Mouse (Mus musculus): ENCODE data around the gene Large2.
"Not testable (repeated sequence)": the region's sequence is repeated elsewhere in the genome, so short reads cannot be mapped to it uniquely, and the experiment has no call there.

Large2 gene

DNA sequence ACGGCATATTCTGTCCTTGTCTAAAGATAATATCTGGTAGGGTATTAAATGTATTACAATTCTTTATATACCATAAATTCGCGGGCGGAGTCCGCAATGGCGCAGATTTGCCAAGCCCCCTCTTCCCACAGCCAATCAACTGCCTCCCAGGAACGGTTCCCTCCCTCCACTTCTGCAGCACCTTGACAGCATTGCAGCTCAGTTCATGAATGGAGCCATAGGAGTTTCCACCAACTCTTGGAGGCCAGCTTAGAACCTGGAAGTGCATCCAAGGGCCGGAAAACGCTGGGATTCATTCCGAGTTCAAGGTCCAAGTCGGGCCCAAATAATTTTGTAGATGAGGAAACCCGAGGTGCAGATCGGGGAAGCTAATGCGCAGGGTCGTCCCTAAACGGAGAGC, at the start of gene Large2, which contains the start of gene Pex16:
TSS of gene Large2 (minus strand) at position 356 of the 400 bp plus-strand sequence.
TSS of gene Pex16 (plus strand) at position 163 of the 400 bp plus-strand sequence.
- DNase-seq = peak; percentile 96

DNA sequence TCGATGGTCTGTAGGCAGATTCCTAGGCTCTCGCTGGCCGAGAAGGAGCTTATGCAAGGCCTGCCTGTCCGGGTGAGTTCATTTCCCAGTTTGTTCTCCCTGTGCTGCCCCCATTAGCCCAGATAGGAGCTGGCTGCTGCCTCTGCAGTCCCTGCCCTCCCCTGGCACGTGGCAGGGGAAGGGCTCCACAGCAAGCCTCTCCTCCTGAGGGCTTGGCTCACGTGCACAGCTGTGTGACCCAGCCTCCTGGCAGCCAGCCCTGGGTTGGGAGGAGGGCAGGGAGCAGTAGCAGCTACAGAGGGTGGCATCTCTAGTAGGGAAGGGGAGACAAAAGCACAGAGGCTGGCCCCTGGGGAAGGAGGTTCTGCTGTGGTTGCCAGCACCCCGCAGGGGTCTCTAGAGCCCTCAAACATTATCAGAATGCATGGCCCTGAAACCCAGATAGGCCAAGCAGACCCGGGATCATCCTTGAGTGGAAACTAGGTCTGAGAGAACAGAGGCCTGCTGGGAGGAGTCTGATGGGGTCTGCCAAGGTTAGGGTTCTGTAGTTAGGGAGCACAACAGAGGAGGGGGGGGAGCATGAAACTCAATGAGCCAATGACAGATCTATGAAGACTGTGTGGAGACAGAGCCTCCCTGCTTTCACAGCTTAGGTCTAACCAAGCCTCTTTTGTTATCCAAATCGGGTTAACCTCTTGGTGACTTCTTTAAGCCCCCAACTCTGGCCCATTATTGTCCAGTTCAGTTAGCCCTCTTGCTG, 49.2 kb upstream of the Large2 start:
- DNase-seq = peak; percentile 100

DNA sequence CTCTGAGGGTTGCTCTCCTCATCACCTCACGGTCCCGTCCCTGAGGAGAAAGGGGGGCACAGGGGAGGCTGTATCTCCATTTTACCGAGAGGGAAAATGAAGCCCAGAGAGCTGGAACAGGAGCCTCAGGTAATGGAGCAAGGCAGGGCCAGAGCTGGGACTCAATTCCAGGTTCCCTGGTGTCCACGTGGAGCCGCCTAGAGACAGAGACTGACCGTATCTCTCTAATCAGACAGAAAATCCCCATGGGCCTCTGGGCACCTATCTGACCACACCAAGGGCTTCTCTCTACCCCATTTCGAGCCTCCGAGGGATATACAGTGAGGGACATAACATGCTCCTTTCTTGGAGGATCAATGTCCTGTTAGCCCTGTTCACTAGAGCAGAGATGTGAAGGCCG, 48.5 kb upstream of the Large2 start:
- peak; percentile 93 for DNase-seq

DNA sequence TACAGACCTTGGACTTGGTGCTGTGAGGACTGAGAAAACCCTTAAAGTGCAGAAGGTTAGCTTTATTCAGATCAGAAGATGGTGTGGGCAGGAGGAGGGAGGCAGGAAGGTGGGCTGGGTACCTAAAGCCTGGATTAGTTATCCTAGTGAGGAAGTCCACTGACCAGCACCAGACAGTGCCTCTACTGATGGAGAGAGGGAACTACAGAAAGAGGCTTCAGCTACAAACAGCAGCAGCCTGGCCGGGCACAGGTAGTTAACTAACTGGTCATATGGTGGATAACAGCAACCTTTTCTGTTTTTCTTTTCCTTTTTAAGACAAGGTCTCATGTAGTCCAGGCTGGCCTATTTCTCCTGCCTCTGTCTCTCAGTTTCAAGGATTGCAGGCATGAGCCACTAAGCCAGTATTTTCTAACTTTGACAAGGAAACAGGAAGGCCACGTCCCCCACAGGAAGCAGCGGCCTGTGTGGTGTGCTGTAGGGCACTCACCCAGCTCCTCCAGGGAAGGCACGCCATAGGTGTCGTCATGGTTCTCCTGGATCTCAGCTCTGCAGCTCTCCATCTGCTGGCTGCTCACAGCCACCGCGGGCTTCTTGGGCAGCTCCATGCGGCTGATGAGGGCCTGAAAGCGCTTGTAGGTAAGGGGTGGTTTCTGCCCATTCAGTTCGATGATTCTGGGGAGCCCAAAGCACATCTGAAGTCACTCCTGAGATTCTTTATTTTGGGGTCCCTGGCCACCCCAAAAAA, 47.9 kb upstream of the Large2 start:
- peak; percentile 93 for DNase-seq

DNA sequence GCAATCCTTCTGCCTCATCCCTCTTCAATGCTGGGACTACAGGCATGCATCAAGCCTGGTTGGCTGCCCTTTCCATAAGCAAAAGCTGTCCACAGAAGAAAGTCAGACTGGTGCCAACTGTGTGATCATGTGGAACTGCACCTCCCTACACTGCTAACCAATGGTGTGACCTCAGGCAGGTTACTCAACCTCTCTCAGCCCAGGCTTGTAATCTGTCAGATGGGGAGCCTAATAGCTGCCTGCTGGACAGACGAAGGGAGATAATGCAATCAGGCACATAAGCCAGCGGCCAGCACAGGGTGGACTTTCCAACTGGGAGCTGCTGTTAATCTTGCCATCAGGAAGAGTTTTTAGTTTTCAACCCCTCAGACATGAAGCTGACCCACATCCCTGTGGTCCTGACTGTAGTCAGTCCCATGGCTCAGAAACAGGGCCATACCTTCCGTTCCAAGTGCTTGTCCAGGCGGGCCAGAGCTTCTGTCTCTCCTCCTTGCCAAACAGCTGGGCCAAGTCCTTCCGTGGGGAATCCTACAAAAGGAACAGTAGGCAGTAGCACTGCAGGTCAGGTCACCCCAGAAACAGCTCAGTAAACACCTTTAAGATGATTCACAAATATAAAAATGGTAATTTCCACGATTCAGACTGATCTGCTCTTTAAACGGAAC, 47.2 kb upstream of the Large2 start:
- peak; percentile 94 for DNase-seq

DNA sequence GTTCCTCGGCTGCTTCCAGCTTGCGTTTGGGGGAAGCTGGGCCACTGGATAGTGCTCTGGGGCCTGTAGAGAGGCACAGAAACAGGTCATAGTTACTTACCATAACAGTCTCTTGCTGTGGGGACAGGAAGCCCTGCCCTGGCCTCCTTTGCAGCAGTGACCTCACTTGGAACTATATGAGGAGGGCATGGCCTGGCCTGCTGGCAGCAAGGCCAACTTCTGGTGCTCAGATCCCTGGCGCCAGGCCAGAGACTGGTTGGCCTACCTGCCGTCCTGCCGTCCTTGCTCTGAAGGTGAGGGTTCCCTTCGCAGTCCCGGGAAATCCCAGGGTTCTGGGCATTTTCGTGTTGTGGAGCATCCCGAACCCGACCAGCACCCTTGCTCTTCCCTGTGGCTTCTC, 37.0 kb upstream of the Large2 start:
- DNase-seq = no peak

DNA sequence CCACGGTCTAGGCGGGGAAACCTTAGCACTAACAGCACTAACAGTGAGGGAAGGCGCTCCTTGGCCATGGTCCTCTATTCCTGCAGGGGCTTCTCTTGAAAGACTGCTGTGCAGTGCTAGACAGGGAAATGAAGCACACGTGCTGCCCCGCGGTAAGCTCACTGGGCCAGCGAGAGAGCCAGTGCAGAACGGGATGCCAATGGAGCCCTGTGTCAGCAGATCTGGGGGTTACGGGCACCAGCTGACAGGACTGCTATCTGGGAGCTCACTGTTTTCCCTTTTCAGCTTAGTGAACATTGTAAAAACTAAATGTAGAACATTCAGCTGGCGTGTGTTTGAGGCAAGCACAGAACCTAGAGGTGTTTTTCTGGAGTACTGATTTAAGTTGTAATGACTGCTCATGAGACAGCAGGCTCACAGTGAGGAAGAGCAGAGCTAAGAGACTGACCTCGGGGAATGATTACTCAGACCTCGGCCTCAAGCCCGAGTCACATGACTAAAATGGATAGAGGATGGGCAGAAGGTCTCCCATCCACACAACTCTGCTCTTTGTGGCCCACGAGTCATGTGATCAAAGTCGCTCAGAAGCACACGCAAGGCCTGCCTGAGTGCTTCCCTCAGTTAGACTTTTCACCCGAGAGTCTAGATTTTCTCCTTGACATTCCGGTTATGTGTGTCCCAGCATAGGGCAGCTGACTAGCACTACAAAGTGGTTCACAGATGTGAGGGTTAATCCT, 33.8 kb upstream of the Large2 start:
- no peak for DNase-seq

DNA sequence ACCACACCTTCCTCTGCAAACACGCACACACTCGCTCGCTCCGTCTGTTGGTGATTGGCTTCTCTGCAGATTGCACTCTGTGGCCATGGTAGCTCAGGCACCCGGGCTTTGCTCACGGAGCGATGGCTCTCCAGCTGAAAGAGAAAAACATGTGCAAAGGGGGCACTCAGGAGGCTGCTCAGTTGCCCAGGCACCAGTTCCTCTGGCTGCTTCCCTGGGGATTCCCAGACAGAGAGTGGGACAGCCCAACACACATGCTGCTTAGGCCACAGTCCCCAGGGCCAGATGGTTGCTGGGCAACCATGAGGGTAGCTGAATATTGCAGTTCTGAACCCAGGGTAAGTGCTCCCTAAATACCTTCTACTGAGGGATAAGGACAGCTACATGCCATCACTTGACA, 31.0 kb upstream of the Large2 start:
- no peak for DNase-seq

DNA sequence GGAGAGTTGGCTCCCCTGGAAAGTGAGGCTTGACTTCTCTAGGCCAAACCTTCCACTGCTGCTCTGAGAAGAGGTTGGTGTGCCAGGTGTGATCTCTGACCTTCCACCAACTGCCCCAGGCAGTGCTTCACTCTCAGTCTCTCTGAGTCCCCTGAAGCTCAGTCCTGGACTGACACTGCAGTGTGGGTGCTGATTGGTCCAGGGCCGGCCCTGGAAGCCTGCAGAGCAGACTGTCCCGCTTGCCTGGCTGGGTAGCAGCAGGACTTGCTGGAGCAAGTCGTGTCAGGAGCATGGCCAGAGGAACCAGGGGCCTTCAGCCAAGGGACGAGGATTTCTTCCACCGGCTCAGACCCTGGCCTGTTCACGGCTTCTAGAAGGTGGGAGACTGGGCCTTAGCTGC, 30.1 kb upstream of the Large2 start:
- no peak for DNase-seq

DNA sequence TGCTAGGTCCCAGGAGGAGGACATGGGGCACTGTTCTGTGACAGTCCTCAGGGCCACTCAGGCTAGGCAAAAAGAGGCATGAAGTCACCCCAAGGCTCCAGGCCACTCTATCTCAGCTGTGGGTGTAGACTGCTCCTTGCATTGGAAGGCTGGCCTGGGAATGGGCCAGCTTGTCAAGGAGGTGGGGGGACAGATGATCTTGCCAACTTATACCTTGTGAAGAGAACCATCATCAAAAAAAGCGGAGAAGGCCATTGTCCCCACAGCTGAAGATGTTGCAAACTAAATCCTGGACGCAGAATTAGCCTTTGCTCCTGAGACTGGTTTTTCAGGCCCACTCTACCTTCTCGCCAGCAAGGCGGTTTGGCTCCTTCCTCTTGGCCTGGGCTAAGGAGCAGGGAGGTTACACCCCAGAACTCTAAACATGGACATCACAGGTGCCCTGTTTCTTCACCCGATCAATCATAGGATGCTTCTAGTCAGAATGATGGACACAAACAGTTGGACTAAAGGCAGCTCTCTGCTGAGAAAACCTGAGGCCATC, 29.2 kb upstream of the Large2 start:
- DNase-seq = no peak

DNA sequence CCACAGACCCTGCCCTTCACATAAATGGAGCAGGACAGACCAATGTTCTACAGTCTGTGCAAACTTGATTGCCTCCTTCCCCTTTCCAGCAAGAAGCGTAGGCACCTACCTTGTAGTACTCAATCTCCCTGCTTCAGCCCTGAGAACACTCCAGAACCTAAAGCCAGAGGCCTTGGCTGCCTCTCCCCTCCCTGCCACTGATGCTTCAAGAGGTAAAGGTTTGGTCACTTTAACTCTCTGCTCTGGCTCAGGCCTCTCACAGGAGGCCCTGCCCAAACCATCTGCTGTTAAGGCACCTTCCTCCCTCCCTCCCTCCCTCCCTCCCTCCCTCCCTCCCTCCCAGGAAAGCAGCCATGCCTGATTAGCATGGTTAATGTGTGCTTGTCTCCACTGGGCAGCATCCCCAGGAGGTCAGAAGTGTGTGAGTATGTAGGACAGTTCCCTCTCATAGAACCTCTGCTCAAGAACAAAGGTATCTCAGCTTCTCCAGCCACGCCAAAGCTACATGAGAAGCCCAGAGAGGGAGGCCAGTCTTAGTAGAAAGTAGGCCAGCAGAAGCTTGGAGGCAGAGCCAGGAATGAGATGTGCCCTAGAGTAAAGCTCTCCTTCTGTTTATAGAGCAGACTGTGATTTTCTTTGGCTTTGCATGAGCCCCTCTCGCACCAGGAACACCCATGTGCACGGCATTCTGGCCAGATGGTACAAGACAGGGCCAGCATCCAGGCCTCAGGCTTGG, 28.1 kb upstream of the Large2 start:
- no peak for DNase-seq

DNA sequence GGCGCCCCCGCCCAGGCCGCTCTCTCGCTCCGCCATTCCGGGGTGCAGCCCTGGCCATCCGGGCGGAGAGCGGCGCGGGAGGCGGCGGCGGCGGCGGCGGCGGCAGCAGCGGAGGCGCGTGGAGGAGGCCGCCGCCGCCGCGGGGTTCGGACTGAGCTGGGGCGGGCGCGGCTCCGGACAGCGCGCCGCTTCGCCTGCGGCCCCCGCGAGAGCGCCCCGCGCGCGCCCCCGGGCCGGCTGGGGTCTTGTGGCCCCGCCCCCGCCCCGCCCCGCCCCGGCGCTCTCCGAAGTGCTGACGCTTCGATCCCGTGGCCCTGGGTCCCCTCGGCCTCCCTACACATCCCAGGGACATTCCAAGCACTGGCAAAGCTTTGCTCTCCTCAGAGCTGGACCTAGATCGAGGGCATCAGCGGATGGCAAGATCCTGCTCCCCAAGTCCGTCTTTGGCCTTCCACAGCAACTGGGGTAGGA, 26.5 kb upstream of the Large2 start, which contains the start of gene Mapk8ip1:
TSS of gene Mapk8ip1 (minus strand) at position 173 of the 471 bp plus-strand sequence.
- peak; percentile 90 for DNase-seq

DNA sequence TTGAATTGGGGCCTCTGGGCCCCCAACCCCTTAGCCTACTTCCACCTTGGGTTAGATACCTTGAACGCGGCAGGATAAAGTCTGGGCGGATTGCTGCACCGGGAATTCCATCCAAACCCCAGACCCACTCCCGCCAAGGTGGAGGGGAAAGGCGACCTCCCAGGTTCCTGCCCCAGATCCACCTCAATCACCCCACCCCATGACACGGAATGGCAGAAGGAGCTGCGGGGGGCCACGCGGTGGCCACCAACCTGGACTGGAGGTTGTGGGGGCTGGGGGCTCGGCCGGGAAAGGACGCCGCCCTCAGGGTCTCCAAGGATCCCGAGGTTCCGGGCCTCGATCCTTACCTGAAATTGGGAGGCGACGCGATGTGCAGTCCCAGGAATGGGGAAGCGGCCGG, 26.0 kb upstream of the Large2 start:
- no peak for DNase-seq

DNA sequence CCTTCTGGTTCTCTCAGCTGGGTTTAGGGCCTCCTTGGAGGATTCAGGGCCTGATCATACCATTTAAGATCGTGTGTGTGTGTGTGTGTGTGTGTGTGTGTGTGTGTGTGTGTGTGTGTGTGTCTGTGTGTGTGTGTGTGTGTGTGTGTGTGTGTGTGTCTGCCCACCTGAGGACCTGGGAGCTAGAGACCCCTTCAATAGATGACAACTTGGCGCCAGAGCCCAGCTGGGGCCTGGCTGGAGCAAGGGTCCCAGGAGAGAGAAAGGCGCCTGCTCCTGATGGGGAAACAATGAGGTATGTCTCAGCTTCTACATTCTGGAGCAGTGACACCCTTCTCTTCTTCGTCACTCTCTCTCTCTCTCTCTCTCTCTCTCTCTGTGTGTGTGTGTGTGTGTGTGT, 25.2 kb upstream of the Large2 start:
- DNase-seq = not testable (repeated sequence)

DNA sequence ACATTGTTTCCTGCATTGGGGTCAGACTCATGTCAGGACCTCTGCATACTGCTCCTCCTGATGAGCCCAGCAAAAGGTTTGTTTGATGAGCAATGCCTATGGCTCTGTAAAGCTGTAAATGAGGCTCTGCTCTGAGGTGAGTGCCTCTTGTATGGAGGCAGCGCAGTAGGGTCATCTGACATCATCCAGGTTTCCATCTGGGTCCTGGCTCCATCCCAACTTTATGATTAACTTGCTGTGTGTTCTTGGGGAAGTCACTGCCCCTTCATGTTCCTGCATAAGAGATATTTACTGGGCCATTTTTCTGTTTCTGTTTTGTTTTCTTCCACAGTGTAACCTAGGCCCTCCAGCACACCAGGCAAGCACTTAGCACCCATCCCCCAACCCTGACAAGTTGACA, 22.8 kb upstream of the Large2 start:
- DNase-seq = no peak

DNA sequence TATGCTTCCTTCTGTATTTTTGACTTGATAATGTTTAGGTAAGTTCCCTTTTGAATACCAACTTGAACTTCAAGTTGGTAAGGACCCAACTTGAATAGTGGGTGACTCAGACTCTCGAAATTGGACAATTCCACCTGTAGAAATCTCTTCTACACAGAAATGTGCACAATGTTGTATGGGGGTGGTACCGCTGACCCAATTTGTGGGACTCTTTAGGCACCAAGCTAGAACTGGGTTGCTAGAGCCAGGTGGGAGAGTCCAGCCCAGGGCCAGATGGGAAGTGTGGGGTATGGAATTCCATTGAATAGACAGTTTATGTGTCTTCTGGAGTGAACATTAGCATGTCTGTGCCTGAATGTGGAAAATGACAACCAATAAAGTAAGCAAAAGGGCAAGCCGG, 20.9 kb upstream of the Large2 start:
- DNase-seq = no peak

DNA sequence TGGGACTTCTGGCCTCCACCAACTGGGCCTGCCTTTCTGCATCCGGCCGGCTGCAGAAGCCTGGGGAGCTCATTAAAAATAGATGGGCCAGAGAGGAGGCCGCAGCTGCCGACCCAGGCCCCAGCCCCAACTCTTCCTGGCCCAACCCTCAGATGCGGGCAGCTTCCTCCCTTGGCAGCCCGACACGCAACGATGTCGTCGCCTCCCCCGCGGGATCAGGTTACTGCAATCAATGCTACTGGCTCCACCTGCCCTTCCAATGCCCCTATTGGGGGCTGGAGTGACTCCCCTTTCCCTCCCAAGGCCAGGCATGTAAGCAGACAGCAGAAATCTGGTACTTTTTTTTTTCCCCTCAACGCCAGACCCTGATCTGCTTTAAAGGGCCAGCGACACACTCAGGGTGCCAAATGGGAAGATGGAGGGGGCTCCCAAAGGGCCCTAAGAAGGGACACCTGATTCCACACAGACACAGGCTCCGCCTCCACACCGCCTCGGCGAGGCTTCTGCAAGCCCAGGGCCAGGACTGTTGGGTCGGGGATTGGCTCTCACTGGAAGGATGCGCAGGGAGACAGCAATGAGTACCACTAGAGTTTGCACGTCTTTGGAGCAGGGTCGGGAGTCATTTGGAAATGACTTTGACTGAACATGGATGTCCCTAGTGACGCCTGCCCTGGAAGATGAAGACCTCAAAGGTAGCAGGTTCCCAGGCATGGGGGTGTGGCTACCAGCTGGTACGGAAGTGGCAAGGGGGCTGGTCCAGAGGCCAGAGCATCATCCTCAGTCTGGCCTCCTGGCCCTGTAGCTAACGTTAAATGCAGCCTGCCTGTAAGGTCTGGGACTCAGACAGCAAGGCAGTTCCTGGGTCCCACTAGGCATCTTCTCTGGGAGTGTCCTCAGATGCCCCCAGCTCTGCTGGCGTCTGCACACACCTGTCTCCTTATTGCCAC, 17.9 kb upstream of the Large2 start:
- peak; percentile 93 for DNase-seq

DNA sequence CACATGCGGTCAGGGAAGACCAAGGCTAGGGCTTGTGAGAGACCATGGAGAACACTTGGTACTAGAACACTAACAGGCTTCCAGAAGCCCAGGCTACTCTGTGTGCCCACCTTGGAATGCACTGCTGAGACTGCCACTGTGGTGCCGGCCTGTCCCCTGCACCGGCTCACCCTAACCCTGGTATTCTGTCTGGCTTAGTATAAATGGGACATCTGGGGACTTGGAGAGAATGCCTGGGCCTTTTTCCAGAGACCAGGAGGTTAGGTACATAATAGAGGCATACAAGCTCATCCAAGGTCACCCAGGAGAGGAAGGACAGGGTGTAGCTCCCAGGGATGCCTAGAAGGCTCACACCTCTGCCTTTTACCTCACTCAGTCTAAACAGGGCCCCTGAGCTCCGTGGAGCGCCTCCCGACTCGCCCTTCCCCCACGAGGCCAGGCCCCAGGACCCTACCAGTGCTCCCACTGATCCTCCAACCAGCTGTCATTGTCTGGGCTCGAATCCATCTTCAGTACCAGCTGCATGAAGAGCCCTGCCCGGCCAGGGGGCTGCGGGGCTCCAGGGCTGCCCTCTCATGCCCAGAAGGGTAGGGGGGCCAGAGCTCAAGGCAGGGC, 17.1 kb upstream of the Large2 start:
- no peak for DNase-seq

DNA sequence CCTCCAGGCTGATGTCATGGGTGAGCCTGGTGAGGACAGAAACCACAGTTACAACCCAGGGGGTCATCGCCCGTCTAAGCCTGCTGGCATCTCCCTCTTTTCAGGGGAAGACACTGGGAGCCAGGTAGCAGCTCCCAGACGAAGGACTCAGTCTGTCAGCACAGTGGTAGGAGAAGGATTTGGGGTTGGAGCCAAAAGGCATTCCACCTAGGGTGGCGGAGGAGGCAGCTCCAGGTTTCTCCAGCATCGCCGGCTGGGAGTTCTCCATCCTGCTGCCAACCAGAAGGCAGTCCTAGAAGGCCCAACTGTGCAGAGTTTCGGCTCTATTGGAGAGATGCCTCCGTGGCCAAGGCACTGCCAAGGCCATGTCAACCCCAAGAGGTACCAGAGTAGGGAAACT, 16.4 kb upstream of the Large2 start:
- DNase-seq = no peak
